Mouse (Mus musculus): ENCODE measurements around the gene Tmem108. TPM values are rescaled to one million over a fixed set of nuclear protein-coding genes. Genes with fewer than 3 reads are reported as not detected.

The Tmem108 gene
- polyA plus RNA-seq, 1 experiment from 2014 or later: 1.2 TPM

- Histone ChIP-seq H3K27me3 (ENCODE audit: insufficient read depth, low read length) (no peaks in the 10 kb centered on the region), H3K36me3 (replicated peaks; ENCODE audit: insufficient read depth, low read length) (no peaks in the 10 kb centered on the region), H3K9ac (replicated peaks) (no peak overlapping the region), H3K4me2 (ENCODE audit: low read depth, low read length) (no peak overlapping the region), H3K4me3 (ENCODE audit: low read depth, low read length) (no peak overlapping the region), H3K9me3 (ENCODE audit: low read length) (no peaks in the 10 kb centered on the region), H3K4me1 (ENCODE audit: insufficient read depth) (no peaks in the 10 kb centered on the region), H3K27ac (ENCODE audit: low read depth) (no peak overlapping the region)
- DNase-seq (no peak), ATAC-seq (no peak)
- TF ChIP-seq CTCF (IDR thresholded peaks at IDR 0.05; ENCODE audit: low read depth) (no peak), EP300 (IDR thresholded peaks at IDR 0.05; ENCODE audit: low read depth) (no peak)
- WGBS (ENCODE audit: insufficient replicate concordance): 71% methylated on average over 6 of the region's 6 CpGs
Observed at GRCm38 (mm10) chr9:103463833-103464232, 297.8 kb downstream of the Tmem108 start.

GRCm38 (mm10) chr9:103459839-103460238 is 301.8 kb downstream of the Tmem108 start:
- DNase-seq: no peak
- WGBS (ENCODE audit: insufficient replicate concordance): 26% methylated on average over 2 of the region's 2 CpGs
- no peaks in the 10 kb centered on the region for H3K9me3 ChIP-seq (ENCODE audit: low read length)
- H3K27ac ChIP-seq (ENCODE audit: low read depth): no peak overlapping the region
- no peak for TF ChIP-seq EP300 (IDR thresholded peaks at IDR 0.05; ENCODE audit: low read depth)
- TF ChIP-seq CTCF (IDR thresholded peaks at IDR 0.05; ENCODE audit: low read depth): no peak
- H3K9ac ChIP-seq (replicated peaks): no peak overlapping the region
- no peaks in the 10 kb centered on the region for H3K4me1 ChIP-seq (ENCODE audit: insufficient read depth)
- H3K27me3 ChIP-seq (ENCODE audit: insufficient read depth, low read length): no peaks in the 10 kb centered on the region
- no peak overlapping the region for H3K4me3 ChIP-seq (ENCODE audit: low read depth, low read length)
- no peak overlapping the region for H3K4me2 ChIP-seq (ENCODE audit: low read depth, low read length)
- H3K36me3 ChIP-seq (replicated peaks; ENCODE audit: insufficient read depth, low read length): no peaks in the 10 kb centered on the region
- ATAC-seq: no peak

GRCm38 (mm10) chr9:103459307-103459706 is 302.3 kb downstream of the Tmem108 start:
- Histone ChIP-seq H3K9me3 (ENCODE audit: low read length) (no peaks in the 10 kb centered on the region), H3K4me1 (ENCODE audit: insufficient read depth) (no peaks in the 10 kb centered on the region), H3K9ac (replicated peaks) (no peak overlapping the region), H3K27me3 (ENCODE audit: insufficient read depth, low read length) (no peaks in the 10 kb centered on the region), H3K4me3 (ENCODE audit: low read depth, low read length) (no peak overlapping the region), H3K27ac (ENCODE audit: low read depth) (no peak overlapping the region), H3K4me2 (ENCODE audit: low read depth, low read length) (no peak overlapping the region), H3K36me3 (replicated peaks; ENCODE audit: insufficient read depth, low read length) (no peaks in the 10 kb centered on the region)
- DNase-seq: no peak
- TF ChIP-seq EP300 (IDR thresholded peaks at IDR 0.05; ENCODE audit: low read depth) (no peak), CTCF (IDR thresholded peaks at IDR 0.05; ENCODE audit: low read depth) (no peak)
- ATAC-seq: no peak
- 62% methylated on average over 1 of the region's 1 CpGs for WGBS (ENCODE audit: insufficient replicate concordance)

GRCm38 (mm10) chr9:103449651-103450050 is 312.0 kb downstream of the Tmem108 start:
- 28% methylated on average over 6 of the region's 6 CpGs for WGBS (ENCODE audit: insufficient replicate concordance)
- no peaks in the 10 kb centered on the region for H3K27me3 ChIP-seq (ENCODE audit: insufficient read depth, low read length)
- no peak overlapping the region for H3K4me3 ChIP-seq (ENCODE audit: low read depth, low read length)
- no peak overlapping the region for H3K9ac ChIP-seq (replicated peaks)
- no peaks in the 10 kb centered on the region for H3K36me3 ChIP-seq (replicated peaks; ENCODE audit: insufficient read depth, low read length)
- no peaks in the 10 kb centered on the region for H3K9me3 ChIP-seq (ENCODE audit: low read length)
- ATAC-seq (no peak), DNase-seq (no peak)
- H3K4me2 ChIP-seq (ENCODE audit: low read depth, low read length): peak overlapping the region; percentile 20; the same call in 1 of the 2 replicates
- peak overlapping the region; percentile 45; the same call in 1 of the 2 replicates for H3K27ac ChIP-seq (ENCODE audit: low read depth)
- TF ChIP-seq EP300 (IDR thresholded peaks at IDR 0.05; ENCODE audit: low read depth) (no peak), CTCF (IDR thresholded peaks at IDR 0.05; ENCODE audit: low read depth) (no peak)
- H3K4me1 ChIP-seq (ENCODE audit: insufficient read depth): no peaks in the 10 kb centered on the region

- no peak overlapping the region for H3K9ac ChIP-seq (replicated peaks)
- no peaks in the 10 kb centered on the region for H3K4me1 ChIP-seq (ENCODE audit: insufficient read depth)
- no peaks in the 10 kb centered on the region for H3K36me3 ChIP-seq (replicated peaks; ENCODE audit: insufficient read depth, low read length)
- H3K27me3 ChIP-seq (ENCODE audit: insufficient read depth, low read length): no peaks in the 10 kb centered on the region
- no peak overlapping the region for H3K4me3 ChIP-seq (ENCODE audit: low read depth, low read length)
- peak; percentile 71 for ATAC-seq
- peak; percentile 40 for DNase-seq
- H3K9me3 ChIP-seq (ENCODE audit: low read length): no peaks in the 10 kb centered on the region
- no peak overlapping the region for H3K4me2 ChIP-seq (ENCODE audit: low read depth, low read length)
- TF ChIP-seq EP300 (IDR thresholded peaks at IDR 0.05; ENCODE audit: low read depth): no peak
- TF ChIP-seq CTCF (IDR thresholded peaks at IDR 0.05; ENCODE audit: low read depth): no peak
- 39% methylated on average over 7 of the region's 7 CpGs for WGBS (ENCODE audit: insufficient replicate concordance)
- no peak overlapping the region for H3K27ac ChIP-seq (ENCODE audit: low read depth)
Observed at GRCm38 (mm10) chr9:103449092-103449491, 312.5 kb downstream of the Tmem108 start.

DNA sequence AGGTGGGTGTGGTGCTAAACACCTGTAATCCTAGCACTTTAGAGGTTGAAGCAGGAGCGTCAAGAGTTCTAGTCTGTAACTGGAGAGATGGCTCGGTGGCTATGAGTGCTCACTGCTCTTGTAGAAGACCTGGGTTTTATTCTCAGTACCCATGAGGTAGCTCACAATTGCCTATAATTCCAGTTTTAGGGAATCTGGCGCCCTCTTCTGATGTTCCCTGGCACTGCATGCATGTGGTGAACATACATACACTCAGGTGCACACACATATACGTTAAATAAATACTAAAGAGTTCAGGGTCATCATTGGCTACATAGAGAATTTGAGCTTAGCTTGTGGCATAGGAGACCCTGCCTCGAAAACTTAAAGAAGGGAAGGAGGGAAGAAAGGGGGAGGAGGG is 317.0 kb downstream of the Tmem108 start:
- 83% methylated on average over 5 of the region's 5 CpGs for WGBS (ENCODE audit: insufficient replicate concordance)
- TF ChIP-seq CTCF (IDR thresholded peaks at IDR 0.05; ENCODE audit: low read depth) (0 out of 2 replicates have a peak, but pooled peaks have one; percentile 13), EP300 (IDR thresholded peaks at IDR 0.05; ENCODE audit: low read depth) (no peak)
- Histone ChIP-seq H3K9ac (replicated peaks) (no peak overlapping the region), H3K27me3 (ENCODE audit: insufficient read depth, low read length) (no peaks in the 10 kb centered on the region), H3K4me2 (ENCODE audit: low read depth, low read length) (no peak overlapping the region), H3K9me3 (ENCODE audit: low read length) (no peaks in the 10 kb centered on the region), H3K36me3 (replicated peaks; ENCODE audit: insufficient read depth, low read length) (no peaks in the 10 kb centered on the region), H3K27ac (ENCODE audit: low read depth) (no peak overlapping the region), H3K4me3 (ENCODE audit: low read depth, low read length) (no peak overlapping the region), H3K4me1 (ENCODE audit: insufficient read depth) (no peaks in the 10 kb centered on the region)
- ATAC-seq: no peak
- no peak for DNase-seq

DNA sequence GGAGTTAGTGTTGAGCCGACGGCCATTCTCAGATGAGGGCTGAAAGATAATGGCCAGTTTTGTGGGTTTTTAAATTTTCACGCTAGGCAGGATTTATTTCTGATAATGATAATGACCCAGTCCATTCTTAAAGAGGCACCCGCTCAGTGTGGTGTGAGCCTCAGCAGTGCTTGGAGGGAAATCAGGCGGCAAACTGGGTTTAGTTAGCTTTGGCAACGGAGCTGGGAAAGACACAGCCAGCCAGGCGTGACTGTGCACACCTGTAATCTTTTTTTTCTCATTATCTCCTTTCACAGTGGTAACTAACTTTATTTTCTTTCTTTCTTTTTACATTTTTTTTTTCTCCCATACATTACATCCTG is 317.8 kb downstream of the Tmem108 start:
- Histone ChIP-seq H3K9me3 (ENCODE audit: low read length) (no peaks in the 10 kb centered on the region), H3K4me2 (ENCODE audit: low read depth, low read length) (no peak overlapping the region), H3K9ac (replicated peaks) (no peak overlapping the region), H3K4me1 (ENCODE audit: insufficient read depth) (no peaks in the 10 kb centered on the region), H3K27me3 (ENCODE audit: insufficient read depth, low read length) (no peaks in the 10 kb centered on the region), H3K4me3 (ENCODE audit: low read depth, low read length) (no peak overlapping the region), H3K36me3 (replicated peaks; ENCODE audit: insufficient read depth, low read length) (no peaks in the 10 kb centered on the region), H3K27ac (ENCODE audit: low read depth) (no peak overlapping the region)
- 68% methylated on average over 7 of the region's 7 CpGs for WGBS (ENCODE audit: insufficient replicate concordance)
- TF ChIP-seq CTCF (IDR thresholded peaks at IDR 0.05; ENCODE audit: low read depth): no peak
- TF ChIP-seq EP300 (IDR thresholded peaks at IDR 0.05; ENCODE audit: low read depth): no peak
- no peak for DNase-seq
- ATAC-seq: no peak

Data from liver, postnatal 0 days (tissue).